Mouse (Mus musculus) liver, postnatal 0 days (tissue): ENCODE measurements around the gene Afdn.

Experiments used
- CTCF ChIP-seq: sonication (generic); IDR thresholded peaks from 2 replicates; pipeline ENCODE4 v1.5.1; 2016; ENCODE audit warnings: antibody characterized with exemption, low read depth
- EP300 ChIP-seq: IDR thresholded peaks from 2 replicates; pipeline ENCODE4 v1.6.1; 2016; ENCODE audit warnings: antibody characterized with exemption, low read depth, mild to moderate bottlenecking

GRCm38 (mm10) chr17:13737336-13737735, 23.0 kb upstream of the Afdn start:
- no peak for TF ChIP-seq CTCF
- no peak for TF ChIP-seq EP300
